8 mouse cellular contexts compared by ENCODE assay signal in genomic region chr4:138921254-138922130, GRCm38 (mm10). TPM values are rescaled to one million over a fixed set of nuclear protein-coding genes. Genes with fewer than 3 reads are reported as not detected.
DNase-seq lines count a peak whose midpoint lies in the region; ATAC-seq and TF ChIP-seq lines count a peak whose summit lies in the region.
"Had no signal": no experiment of that assay in that cellular context is flagged by ENCODE, and none has a peak within 500 bp of the region (broad histone marks: within the 10 kb centered on the region; RNA-seq: fewer than 3 reads in every experiment).

No protein-coding gene starts in this region.

- H3K9me3 ChIP-seq in neural tube, embryonic 11.5 days (ENCODE audit: control insufficient read depth, low read length): no peaks in the 10 kb centered on the region
- H3K9me3 ChIP-seq in hindbrain, embryonic 10.5 days: 0 out of 2 replicates have a peak, but pooled peaks cover 4% of the 10 kb centered on the region
- no peaks in the 10 kb centered on the region; the same call in 1 of the 2 replicates for H3K9me3 ChIP-seq in liver, postnatal 0 days (ENCODE audit: low read length)

- no peaks in the 10 kb centered on the region for H3K36me3 ChIP-seq in neural tube, embryonic 11.5 days (ENCODE audit: control insufficient read depth, insufficient read depth, low read length)
- H3K36me3 ChIP-seq in hindbrain, embryonic 10.5 days: no peaks in the 10 kb centered on the region
- no peaks in the 10 kb centered on the region for H3K36me3 ChIP-seq in liver, postnatal 0 days (replicated peaks; ENCODE audit: insufficient read depth, low read length)

- no peak overlapping the region for H3K4me3 ChIP-seq in neural tube, embryonic 11.5 days (ENCODE audit: low read depth, low read length)
- H3K4me3 ChIP-seq in hindbrain, embryonic 10.5 days: peak overlapping the region; percentile 30
- no peak overlapping the region for H3K4me3 ChIP-seq in liver, postnatal 0 days (ENCODE audit: low read depth, low read length)

- no peak for TF ChIP-seq EP300 in liver, postnatal 0 days (IDR thresholded peaks at IDR 0.05; ENCODE audit: low read depth)

- H3K4me1 ChIP-seq in neural tube, embryonic 11.5 days (ENCODE audit: control insufficient read depth, insufficient read depth, low read length): no peaks in the 10 kb centered on the region
- peaks cover 15% of the 10 kb centered on the region for H3K4me1 ChIP-seq in hindbrain, embryonic 10.5 days (replicated peaks)
- no peaks in the 10 kb centered on the region for H3K4me1 ChIP-seq in liver, postnatal 0 days (ENCODE audit: insufficient read depth)

- TF ChIP-seq CTCF in liver, postnatal 0 days (IDR thresholded peaks at IDR 0.05; ENCODE audit: low read depth): no peak

- H3K27ac ChIP-seq in neural tube, embryonic 11.5 days (ENCODE audit: low read depth, low read length): no peak overlapping the region
- no peak overlapping the region for H3K27ac ChIP-seq in hindbrain, embryonic 10.5 days
- H3K27ac ChIP-seq in liver, postnatal 0 days (ENCODE audit: low read depth): no peak overlapping the region

- 40% methylated on average over 20 of the region's 20 CpGs for WGBS in neural tube, embryonic 11.5 days
- WGBS in hindbrain, embryonic 10.5 days: 37% methylated on average over 20 of the region's 20 CpGs
- WGBS in liver, postnatal 0 days (ENCODE audit: insufficient replicate concordance): 39% methylated on average over 20 of the region's 20 CpGs

- ATAC-seq in neural tube, embryonic 11.5 days (ENCODE audit: insufficient read depth, low FRiP score, low TSS enrichment): no peak
- 0 out of 2 replicates have a peak, but pooled peaks have one; percentile 7 for ATAC-seq in liver, postnatal 0 days

- DNase-seq in neural tube, embryonic 11.5 days (ENCODE audit: low spot score): no peak
- no peak for DNase-seq in neural tube, embryonic 10.5 days (ENCODE audit: extremely low spot score, low spot score)
- no peak for DNase-seq in hindbrain, embryonic 10.5 days (ENCODE audit: low spot score)
- DNase-seq in liver, postnatal 0 days: no peak
- no peak for DNase-seq in thymus, postnatal 14 days
- DNase-seq in lung, postnatal 4 days: no peak
- no peak for DNase-seq in urinary bladder, postnatal 4 days (ENCODE audit: low spot score in 2 of 2)

- H3K9ac ChIP-seq in neural tube, embryonic 11.5 days (ENCODE audit: low read length): no peak overlapping the region
- H3K9ac ChIP-seq in liver, postnatal 0 days (replicated peaks): no peak overlapping the region

- H3K4me2 ChIP-seq in neural tube, embryonic 11.5 days (ENCODE audit: low read depth): peak overlapping the region; percentile 31
- no peak overlapping the region for H3K4me2 ChIP-seq in liver, postnatal 0 days (ENCODE audit: low read depth, low read length)

- H3K27me3 ChIP-seq in neural tube, embryonic 11.5 days (ENCODE audit: control insufficient read depth, insufficient read depth, low read length): no peaks in the 10 kb centered on the region
- no peaks in the 10 kb centered on the region for H3K27me3 ChIP-seq in hindbrain, embryonic 10.5 days (ENCODE audit: insufficient read depth, poor library complexity, severe bottlenecking)
- H3K27me3 ChIP-seq in liver, postnatal 0 days (ENCODE audit: insufficient read depth, low read length): 0 out of 2 replicates have a peak, but pooled peaks cover 6% of the 10 kb centered on the region

RNA-seq across cellular contexts. Expression of gene Otud3, which starts 7.7 kb away (rescaled TPM):
- polyA plus RNA-seq in neural tube, embryonic 11.5 days (2014; fragmentation: Nextera tagmentation; extraction: Ambion mirVana): 2.8 and 3.3 TPM in 2 replicates
- polyA plus RNA-seq in hindbrain, embryonic 10.5 days (2016; fragmentation: Nextera tagmentation; extraction: Ambion mirVana): 2.4 and 3.0 TPM in 2 replicates
- 1.2 and 1.5 TPM in 2 replicates for polyA plus RNA-seq in liver, postnatal 0 days (2015; fragmentation: Nextera tagmentation; extraction: Ambion mirVana)

RNA-seq across cellular contexts. Expression of gene Pla2g2e, which starts 43.8 kb away (rescaled TPM):
- not detected in 2 replicates for polyA plus RNA-seq in neural tube, embryonic 11.5 days (2014; fragmentation: Nextera tagmentation; extraction: Ambion mirVana)
- polyA plus RNA-seq in hindbrain, embryonic 10.5 days (2016; fragmentation: Nextera tagmentation; extraction: Ambion mirVana): not detected in 2 replicates
- not detected in 2 replicates for polyA plus RNA-seq in liver, postnatal 0 days (2015; fragmentation: Nextera tagmentation; extraction: Ambion mirVana)

RNA-seq across cellular contexts. Expression of gene Rnf186, which starts 45.4 kb away (rescaled TPM):
- not detected in 2 replicates for polyA plus RNA-seq in neural tube, embryonic 11.5 days (2014; fragmentation: Nextera tagmentation; extraction: Ambion mirVana)
- not detected in 2 replicates for polyA plus RNA-seq in hindbrain, embryonic 10.5 days (2016; fragmentation: Nextera tagmentation; extraction: Ambion mirVana)
- polyA plus RNA-seq in liver, postnatal 0 days (2015; fragmentation: Nextera tagmentation; extraction: Ambion mirVana): 0.17 and 0.36 TPM in 2 replicates
- polyA plus RNA-seq: heart, postnatal 0 days had no signal

RNA-seq across cellular contexts. Expression of gene Gm13030, which starts 47.7 kb away (rescaled TPM):
- not detected in 2 replicates for polyA plus RNA-seq in neural tube, embryonic 11.5 days (2014; fragmentation: Nextera tagmentation; extraction: Ambion mirVana)
- polyA plus RNA-seq in hindbrain, embryonic 10.5 days (2016; fragmentation: Nextera tagmentation; extraction: Ambion mirVana): not detected in 2 replicates
- not detected in 2 replicates for polyA plus RNA-seq in liver, postnatal 0 days (2015; fragmentation: Nextera tagmentation; extraction: Ambion mirVana)
- polyA plus RNA-seq: heart, postnatal 0 days had no signal

RNA-seq across cellular contexts. Expression of gene Tmco4, which starts 51.2 kb away (rescaled TPM):
- polyA plus RNA-seq in neural tube, embryonic 11.5 days (2014; fragmentation: Nextera tagmentation; extraction: Ambion mirVana): 0.78 and 1.7 TPM in 2 replicates
- polyA plus RNA-seq in hindbrain, embryonic 10.5 days (2016; fragmentation: Nextera tagmentation; extraction: Ambion mirVana): 0.70 and 1.1 TPM in 2 replicates
- polyA plus RNA-seq in liver, postnatal 0 days (2015; fragmentation: Nextera tagmentation; extraction: Ambion mirVana): 4.6 and 5.3 TPM in 2 replicates
